Mouse (Mus musculus): ENCODE measurements at regions not wholly inside any gene's neighbourhood (a gene's known extent, or its start where the extent isn't known, plus 50 kb on each side); places are given as distances from the start of the nearest gene placed in this dataset.

- H3K4me3 ChIP-seq (ENCODE audit: low read depth, low read length), result no peak overlapping the region
- no peaks in the 10 kb centered on the region for H3K36me3 ChIP-seq (ENCODE audit: control insufficient read depth, insufficient read depth, low read length)
- H3K9me3 ChIP-seq (ENCODE audit: control insufficient read depth, low read depth, low read length), result no peaks in the 10 kb centered on the region
- 80% methylated on average over 1 of the region's 1 CpGs for WGBS
- no peaks in the 10 kb centered on the region for H3K4me1 ChIP-seq (ENCODE audit: control insufficient read depth, insufficient read depth, low read length)
- no peak overlapping the region for H3K4me2 ChIP-seq (replicated peaks; ENCODE audit: low read depth, low read length)
- no peak overlapping the region for H3K9ac ChIP-seq (replicated peaks; ENCODE audit: low read depth, low read length)
- no peak for ATAC-seq (ENCODE audit: insufficient number of reproducible peaks, insufficient read depth, low FRiP score, low read depth)
- no peak overlapping the region for H3K27ac ChIP-seq (ENCODE audit: low read length)
- no peaks in the 10 kb centered on the region for H3K27me3 ChIP-seq (ENCODE audit: control insufficient read depth, insufficient read depth, low read length)
These were observed 111.9 kb upstream of the Cpsf6 start for GRCm38 (mm10) chr10:117491711-117492110.

GRCm38 (mm10) chr10:117490851-117491595, 111.2 kb upstream of the Cpsf6 start:
- WGBS, result 89% methylated on average over 4 of the region's 4 CpGs
- H3K27me3 ChIP-seq (ENCODE audit: control insufficient read depth, insufficient read depth, low read length), result no peaks in the 10 kb centered on the region
- ATAC-seq (ENCODE audit: insufficient number of reproducible peaks, insufficient read depth, low FRiP score, low read depth), result no peak
- no peak overlapping the region for H3K4me2 ChIP-seq (replicated peaks; ENCODE audit: low read depth, low read length)
- H3K4me1 ChIP-seq (ENCODE audit: control insufficient read depth, insufficient read depth, low read length), result no peaks in the 10 kb centered on the region
- no peaks in the 10 kb centered on the region for H3K9me3 ChIP-seq (ENCODE audit: control insufficient read depth, low read depth, low read length)
- H3K36me3 ChIP-seq (ENCODE audit: control insufficient read depth, insufficient read depth, low read length), result no peaks in the 10 kb centered on the region
- H3K4me3 ChIP-seq (ENCODE audit: low read depth, low read length), result no peak overlapping the region
- H3K27ac ChIP-seq (ENCODE audit: low read length), result no peak overlapping the region
- H3K9ac ChIP-seq (replicated peaks; ENCODE audit: low read depth, low read length), result no peak overlapping the region

- ATAC-seq (ENCODE audit: insufficient number of reproducible peaks, insufficient read depth, low FRiP score, low read depth), result no peak
- H3K27ac ChIP-seq (ENCODE audit: low read length), result no peak overlapping the region
- H3K4me1 ChIP-seq (ENCODE audit: control insufficient read depth, insufficient read depth, low read length), result no peaks in the 10 kb centered on the region
- no peaks in the 10 kb centered on the region for H3K27me3 ChIP-seq (ENCODE audit: control insufficient read depth, insufficient read depth, low read length)
- 88% methylated on average over 4 of the region's 4 CpGs for WGBS
- no peak overlapping the region for H3K4me2 ChIP-seq (replicated peaks; ENCODE audit: low read depth, low read length)
- H3K36me3 ChIP-seq (ENCODE audit: control insufficient read depth, insufficient read depth, low read length), result no peaks in the 10 kb centered on the region
- H3K9ac ChIP-seq (replicated peaks; ENCODE audit: low read depth, low read length), result no peak overlapping the region
- H3K9me3 ChIP-seq (ENCODE audit: control insufficient read depth, low read depth, low read length), result no peaks in the 10 kb centered on the region
- no peak overlapping the region for H3K4me3 ChIP-seq (ENCODE audit: low read depth, low read length)
These were observed 103.3 kb upstream of the Cpsf6 start for GRCm38 (mm10) chr10:117483091-117483600.

GRCm38 (mm10) chr10:117482361-117482760, 102.5 kb upstream of the Cpsf6 start:
- 88% methylated on average over 3 of the region's 3 CpGs for WGBS
- no peaks in the 10 kb centered on the region for H3K27me3 ChIP-seq (ENCODE audit: control insufficient read depth, insufficient read depth, low read length)
- H3K4me2 ChIP-seq (replicated peaks; ENCODE audit: low read depth, low read length), result no peak overlapping the region
- no peaks in the 10 kb centered on the region for H3K9me3 ChIP-seq (ENCODE audit: control insufficient read depth, low read depth, low read length)
- ATAC-seq (ENCODE audit: insufficient number of reproducible peaks, insufficient read depth, low FRiP score, low read depth), result no peak
- no peak overlapping the region for H3K9ac ChIP-seq (replicated peaks; ENCODE audit: low read depth, low read length)
- H3K36me3 ChIP-seq (ENCODE audit: control insufficient read depth, insufficient read depth, low read length), result no peaks in the 10 kb centered on the region
- H3K4me1 ChIP-seq (ENCODE audit: control insufficient read depth, insufficient read depth, low read length), result no peaks in the 10 kb centered on the region
- H3K4me3 ChIP-seq (ENCODE audit: low read depth, low read length), result no peak overlapping the region
- H3K27ac ChIP-seq (ENCODE audit: low read length), result no peak overlapping the region

- H3K4me2 ChIP-seq (replicated peaks; ENCODE audit: low read depth, low read length), result no peak overlapping the region
- H3K9ac ChIP-seq (replicated peaks; ENCODE audit: low read depth, low read length), result no peak overlapping the region
- no peaks in the 10 kb centered on the region for H3K27me3 ChIP-seq (ENCODE audit: control insufficient read depth, insufficient read depth, low read length)
- no peak overlapping the region for H3K4me3 ChIP-seq (ENCODE audit: low read depth, low read length)
- no peak for ATAC-seq (ENCODE audit: insufficient number of reproducible peaks, insufficient read depth, low FRiP score, low read depth)
- no peaks in the 10 kb centered on the region for H3K4me1 ChIP-seq (ENCODE audit: control insufficient read depth, insufficient read depth, low read length)
- no peak overlapping the region for H3K27ac ChIP-seq (ENCODE audit: low read length)
- H3K9me3 ChIP-seq (ENCODE audit: control insufficient read depth, low read depth, low read length), result no peaks in the 10 kb centered on the region
- H3K36me3 ChIP-seq (ENCODE audit: control insufficient read depth, insufficient read depth, low read length), result no peaks in the 10 kb centered on the region
- 84% methylated on average over 5 of the region's 5 CpGs for WGBS
These were observed 101.7 kb upstream of the Cpsf6 start for GRCm38 (mm10) chr10:117481341-117481990.

GRCm38 (mm10) chr10:117480456-117480850, 100.6 kb upstream of the Cpsf6 start:
- Histone ChIP-seq H3K4me1 (ENCODE audit: control insufficient read depth, insufficient read depth, low read length) (no peaks in the 10 kb centered on the region), H3K9me3 (ENCODE audit: control insufficient read depth, low read depth, low read length) (no peaks in the 10 kb centered on the region), H3K27me3 (ENCODE audit: control insufficient read depth, insufficient read depth, low read length) (no peaks in the 10 kb centered on the region), H3K9ac (replicated peaks; ENCODE audit: low read depth, low read length) (no peak overlapping the region), H3K4me3 (ENCODE audit: low read depth, low read length) (no peak overlapping the region), H3K36me3 (ENCODE audit: control insufficient read depth, insufficient read depth, low read length) (no peaks in the 10 kb centered on the region), H3K4me2 (replicated peaks; ENCODE audit: low read depth, low read length) (no peak overlapping the region), H3K27ac (ENCODE audit: low read length) (no peak overlapping the region)
- WGBS, result 78% methylated on average over 5 of the region's 5 CpGs
- no peak for ATAC-seq (ENCODE audit: insufficient number of reproducible peaks, insufficient read depth, low FRiP score, low read depth)

- H3K27ac ChIP-seq (ENCODE audit: low read length), result no peak overlapping the region
- H3K4me1 ChIP-seq (ENCODE audit: control insufficient read depth, insufficient read depth, low read length), result no peaks in the 10 kb centered on the region
- no peaks in the 10 kb centered on the region for H3K9me3 ChIP-seq (ENCODE audit: control insufficient read depth, low read depth, low read length)
- 87% methylated on average over 12 of the region's 12 CpGs for WGBS
- no peak overlapping the region for H3K4me3 ChIP-seq (ENCODE audit: low read depth, low read length)
- H3K36me3 ChIP-seq (ENCODE audit: control insufficient read depth, insufficient read depth, low read length), result no peaks in the 10 kb centered on the region
- H3K27me3 ChIP-seq (ENCODE audit: control insufficient read depth, insufficient read depth, low read length), result no peaks in the 10 kb centered on the region
- ATAC-seq (ENCODE audit: insufficient number of reproducible peaks, insufficient read depth, low FRiP score, low read depth), result no peak
- no peak overlapping the region for H3K9ac ChIP-seq (replicated peaks; ENCODE audit: low read depth, low read length)
- no peak overlapping the region for H3K4me2 ChIP-seq (replicated peaks; ENCODE audit: low read depth, low read length)
These were observed 100.1 kb upstream of the Cpsf6 start for GRCm38 (mm10) chr10:117479721-117480455.

GRCm38 (mm10) chr10:117478931-117479280, 99.1 kb upstream of the Cpsf6 start:
- H3K4me3 ChIP-seq (ENCODE audit: low read depth, low read length), result no peak overlapping the region
- H3K27ac ChIP-seq (ENCODE audit: low read length), result no peak overlapping the region
- no peak for ATAC-seq (ENCODE audit: insufficient number of reproducible peaks, insufficient read depth, low FRiP score, low read depth)
- no peaks in the 10 kb centered on the region; the same call in 1 of the 2 replicates for H3K9me3 ChIP-seq (ENCODE audit: control insufficient read depth, low read depth, low read length)
- WGBS, result 75% methylated on average over 4 of the region's 4 CpGs
- H3K27me3 ChIP-seq (ENCODE audit: control insufficient read depth, insufficient read depth, low read length), result no peaks in the 10 kb centered on the region
- no peak overlapping the region for H3K9ac ChIP-seq (replicated peaks; ENCODE audit: low read depth, low read length)
- H3K4me2 ChIP-seq (replicated peaks; ENCODE audit: low read depth, low read length), result no peak overlapping the region
- no peaks in the 10 kb centered on the region for H3K36me3 ChIP-seq (ENCODE audit: control insufficient read depth, insufficient read depth, low read length)
- H3K4me1 ChIP-seq (ENCODE audit: control insufficient read depth, insufficient read depth, low read length), result no peaks in the 10 kb centered on the region

Data from stomach, embryonic 14.5 days (tissue).